Mouse (Mus musculus) thymus, adult 2 months (tissue): ENCODE data around the gene AY358078.

Experiments used
- CTCF ChIP-seq: fragments of 200-500 bp; IDR thresholded peaks from 2 replicates; pipeline ENCODE4 v1.5.1; 2012; ENCODE audit warnings: mild to moderate bottlenecking, control low read depth, low read length, moderate library complexity, borderline replicate concordance; ENCODE audit not compliant: control insufficient read depth, poor library complexity, insufficient read depth; ENCODE audit errors: extremely low read depth
- POLR2A ChIP-seq: fragments of 200-500 bp; IDR thresholded peaks from 2 replicates; pipeline ENCODE4 v1.6.1; 2012; ENCODE audit warnings: mild to moderate bottlenecking, low read length, control low read depth, moderate library complexity; ENCODE audit not compliant: control insufficient read depth, poor library complexity, insufficient read depth; ENCODE audit errors: extremely low read depth

- TF ChIP-seq CTCF: no peak
- TF ChIP-seq POLR2A: no peak
Observed at GRCm38 (mm10) chr14:51826625-51827024, 26.8 kb downstream of the AY358078 start.
